Mouse (Mus musculus) heart, adult 2 months (tissue): ENCODE measurements around the gene Ninj2.
A peak's percentile ranks its signal among the peaks of the same experiment; 100 is the strongest.

Source experiments
- CTCF ChIP-seq: fragments of 200-600 bp; IDR thresholded peaks from 2 replicates; pipeline ENCODE4 v1.8.1; 2022; ENCODE audit warnings: antibody characterized with exemption, mild to moderate bottlenecking, moderate library complexity
- POLR2A ChIP-seq: fragments of 200-500 bp; IDR thresholded peaks from 2 replicates; pipeline ENCODE4 v1.6.1; 2011; ENCODE audit warnings: mild to moderate bottlenecking, low read depth, low read length, control low read depth; ENCODE audit not compliant: insufficient read depth

- TF ChIP-seq CTCF, result no peak
- TF ChIP-seq POLR2A, result peak; percentile 55; the same call in 1 of the 2 replicates
Observed at GRCm38 (mm10) chr6:120114698-120115097, 21.5 kb downstream of the Ninj2 start.
